In the genomic region with DNA sequence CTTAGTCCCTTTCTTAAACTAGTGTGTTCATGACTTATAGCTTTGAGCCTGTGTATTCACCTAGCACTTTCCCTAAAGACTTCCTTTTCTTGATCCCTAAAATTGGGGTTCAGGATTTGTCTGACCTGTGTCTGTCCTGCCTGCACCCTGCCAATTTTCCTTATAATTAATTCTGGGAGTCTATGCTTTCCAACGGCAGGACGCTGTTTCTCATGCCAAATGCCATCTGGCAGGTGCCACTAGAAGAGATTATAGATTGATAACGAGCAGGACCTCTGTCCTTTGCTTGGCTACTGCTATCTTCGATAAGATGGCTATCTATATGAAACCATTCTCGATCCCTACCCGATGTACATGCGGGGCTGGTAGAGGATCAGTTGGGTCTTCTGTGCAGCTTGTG, we compare ENCODE assay signal across 25 mouse cellular contexts.
DNase-seq lines count a peak whose midpoint lies in the region; ATAC-seq and TF ChIP-seq lines count a peak whose summit lies in the region.
"Had no signal": no experiment of that assay in that cellular context is flagged by ENCODE, and none has a peak within 500 bp of the region (broad histone marks: within the 10 kb centered on the region; RNA-seq: fewer than 3 reads in every experiment).

No protein-coding gene starts in this region.

- H3K4me3 ChIP-seq in small intestine, adult 2 months (ENCODE audit: low read depth, low read length): no peak overlapping the region
- H3K4me3 ChIP-seq in stomach, postnatal 0 days (ENCODE audit: low read depth, low read length): no peak overlapping the region
- H3K4me3 ChIP-seq in hindbrain, embryonic 10.5 days: no peak overlapping the region
- H3K4me3 ChIP-seq: embryonic facial prominence, embryonic 13.5 days; embryonic facial prominence, embryonic 15.5 days; erythroblast, embryonic 14.5 days; forebrain, embryonic 10.5 days; forebrain, embryonic 12.5 days had no signal

- no peaks in the 10 kb centered on the region for H3K9me3 ChIP-seq in stomach, postnatal 0 days (ENCODE audit: control insufficient read depth, low read length)
- no peaks in the 10 kb centered on the region for H3K9me3 ChIP-seq in hindbrain, embryonic 10.5 days
- H3K9me3 ChIP-seq: embryonic facial prominence, embryonic 13.5 days; embryonic facial prominence, embryonic 15.5 days; forebrain, embryonic 10.5 days; forebrain, embryonic 12.5 days had no signal

- TF ChIP-seq POLR2A in small intestine, adult 2 months (IDR thresholded peaks at IDR 0.05; ENCODE audit: low read depth, low read length): no peak

- no peak for TF ChIP-seq EP300 in stomach, postnatal 0 days (optimal IDR thresholded peaks at IDR 0.05)

- no peak overlapping the region for H3K9ac ChIP-seq in stomach, postnatal 0 days (ENCODE audit: low read length)
- H3K9ac ChIP-seq: embryonic facial prominence, embryonic 13.5 days; embryonic facial prominence, embryonic 15.5 days; forebrain, embryonic 12.5 days had no signal

- H3K4me1 ChIP-seq in small intestine, adult 2 months (ENCODE audit: control insufficient read depth, insufficient read depth, insufficient read length, low read length): peaks cover 42% of the 10 kb centered on the region
- peaks cover 5% of the 10 kb centered on the region; the same call in 1 of the 2 replicates for H3K4me1 ChIP-seq in stomach, postnatal 0 days (replicated peaks; ENCODE audit: control insufficient read depth, insufficient read depth)
- H3K4me1 ChIP-seq in hindbrain, embryonic 10.5 days (replicated peaks): peaks cover 35% of the 10 kb centered on the region

- 32% methylated on average over 7 of the region's 7 CpGs for WGBS in small intestine, adult 2 months
- WGBS in stomach, postnatal 0 days: 78% methylated on average over 7 of the region's 7 CpGs
- 95% methylated on average over 7 of the region's 7 CpGs for WGBS in hindbrain, embryonic 10.5 days

- H3K27ac ChIP-seq in small intestine, adult 2 months (ENCODE audit: insufficient read depth, low read depth, low read length): peak overlapping the region; percentile 42
- H3K27ac ChIP-seq in stomach, postnatal 0 days (replicated peaks): peak overlapping the region; percentile 56
- no peak overlapping the region for H3K27ac ChIP-seq in hindbrain, embryonic 10.5 days
- H3K27ac ChIP-seq: embryonic facial prominence, embryonic 13.5 days; forebrain, embryonic 10.5 days; forebrain, embryonic 12.5 days had no signal

- no peak overlapping the region for H3K4me2 ChIP-seq in stomach, postnatal 0 days (replicated peaks; ENCODE audit: low read depth)
- H3K4me2 ChIP-seq: embryonic facial prominence, embryonic 13.5 days; embryonic facial prominence, embryonic 15.5 days; forebrain, embryonic 12.5 days had no signal

- no peaks in the 10 kb centered on the region for H3K36me3 ChIP-seq in small intestine, adult 2 months (ENCODE audit: control insufficient read depth, insufficient read depth, low read length)
- H3K36me3 ChIP-seq in stomach, postnatal 0 days (ENCODE audit: control insufficient read depth, insufficient read depth, low read length): no peaks in the 10 kb centered on the region
- no peaks in the 10 kb centered on the region for H3K36me3 ChIP-seq in hindbrain, embryonic 10.5 days
- H3K36me3 ChIP-seq: embryonic facial prominence, embryonic 13.5 days; embryonic facial prominence, embryonic 15.5 days; forebrain, embryonic 10.5 days; forebrain, embryonic 12.5 days; G1E had no signal

- DNase-seq in heart, adult 11 months: peak; percentile 55
- no peak for DNase-seq in heart, adult 8-10 months (ENCODE audit: low spot score)
- peak; percentile 7 for DNase-seq in stomach, postnatal 0 days (ENCODE audit: low spot score)
- no peak for DNase-seq in hindbrain, embryonic 10.5 days (ENCODE audit: low spot score)
- DNase-seq: adrenal gland, adult 2 months; adrenal gland, postnatal 10 days; adrenal gland, postnatal 25 days; cerebellum, adult 11 months; cerebellum, adult 18-20 months; cerebellum, adult 8-10 months; cerebellum, adult 9-11 months; cerebellum, postnatal 14 days; cerebellum, postnatal 36 days; embryo, embryonic 11 days had no signal

- no peak for TF ChIP-seq CTCF in small intestine, adult 2 months (IDR thresholded peaks at IDR 0.05; ENCODE audit: extremely low read depth, insufficient read length, insufficient replicate concordance, low read depth, low read length)
- no peak for TF ChIP-seq CTCF in stomach, postnatal 0 days (IDR thresholded peaks at IDR 0.05; ENCODE audit: low read depth)

- ATAC-seq in stomach, postnatal 0 days (ENCODE audit: low FRiP score, low TSS enrichment): no peak
- ATAC-seq: CD4-positive, CD25-positive, alpha-beta regulatory T cell, adult 4 months; forebrain, embryonic 14.5 days; forebrain, embryonic 16.5 days; Patski had no signal

- no peaks in the 10 kb centered on the region for H3K27me3 ChIP-seq in small intestine, adult 2 months (ENCODE audit: control insufficient read depth, insufficient read depth, low read length)
- H3K27me3 ChIP-seq in stomach, postnatal 0 days (ENCODE audit: control insufficient read depth, insufficient read depth, low read length): no peaks in the 10 kb centered on the region
- H3K27me3 ChIP-seq in hindbrain, embryonic 10.5 days (ENCODE audit: insufficient read depth, poor library complexity, severe bottlenecking): peaks cover 7% of the 10 kb centered on the region
- H3K27me3 ChIP-seq: embryonic facial prominence, embryonic 13.5 days; embryonic facial prominence, embryonic 15.5 days; forebrain, embryonic 12.5 days; Patski had no signal

Comparison
In these comparisons a context has a peak if more than half of its experiments do, and no peak if none do; other contexts are left out.
1. DNase-seq: peak in heart, adult 11 months (single experiment) and stomach, postnatal 0 days (single experiment); none in heart, adult 8-10 months (single experiment) and hindbrain, embryonic 10.5 days (single experiment).